Mouse (Mus musculus) bone marrow macrophage, adult 2 months (primary cell): Measurements from ENCODE around the gene Aff3.

Experiments
- CTCF ChIP-seq: IDR thresholded peaks from 2 replicates; pipeline ENCODE4 v1.5.1; 2012; ENCODE audit warnings: low read depth, mild to moderate bottlenecking, low read length, moderate library complexity
- POLR2A ChIP-seq: IDR thresholded peaks from 2 replicates; pipeline ENCODE4 v1.6.1; 2012; ENCODE audit warnings: mild to moderate bottlenecking, low read depth, low read length, borderline replicate concordance

DNA sequence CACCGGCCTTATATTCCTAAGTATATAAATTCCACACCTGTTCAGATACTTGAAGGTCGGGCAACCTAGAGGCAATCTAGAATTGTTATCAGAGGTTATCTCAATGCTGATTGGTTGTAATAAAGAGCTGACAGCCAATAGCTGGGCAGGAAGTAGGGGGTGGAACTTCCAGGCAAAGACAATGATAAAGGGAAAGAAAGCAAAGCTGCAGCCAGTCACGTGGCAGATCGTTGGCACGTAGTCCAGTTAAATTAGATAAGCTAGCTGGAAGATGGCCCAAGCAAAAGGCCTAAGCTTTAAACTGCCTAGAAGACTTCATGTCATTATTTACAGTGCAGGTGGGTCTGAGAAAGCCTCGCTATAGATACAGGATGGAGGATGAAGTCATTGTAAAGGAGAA lies 531.8 kb downstream of the Aff3 start:
- TF ChIP-seq CTCF (no peak), POLR2A (no peak)
